Mouse (Mus musculus) mesoderm, embryonic 11.5 days (tissue): Measurements from ENCODE around the gene Mapk3.

Experiments used
- DNase-seq: peaks from one replicate; pipeline ENCODE4 v3.0.0-alpha.2; 2012; ENCODE audit warnings: low read depth, low spot score

Gene Mapk3

DNA sequence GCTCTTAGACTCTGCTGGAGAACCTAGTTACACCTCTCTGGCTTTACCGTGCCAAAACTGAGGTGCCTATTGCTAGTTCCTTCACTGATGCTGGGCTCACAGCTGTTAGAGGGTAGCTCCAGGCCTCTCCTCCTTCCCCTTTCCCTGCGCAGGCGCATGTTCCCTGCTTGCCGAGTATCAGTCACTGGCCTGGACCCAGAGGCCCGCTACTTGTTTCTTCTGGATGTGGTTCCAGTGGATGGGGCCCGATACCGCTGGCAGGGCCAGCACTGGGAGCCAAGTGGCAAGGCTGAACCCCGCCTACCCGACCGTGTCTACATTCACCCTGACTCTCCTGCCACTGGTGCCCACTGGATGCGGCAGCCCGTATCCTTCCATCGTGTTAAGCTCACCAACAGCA lies 23.3 kb downstream of the Mapk3 start:
- DNase-seq: no peak

DNA sequence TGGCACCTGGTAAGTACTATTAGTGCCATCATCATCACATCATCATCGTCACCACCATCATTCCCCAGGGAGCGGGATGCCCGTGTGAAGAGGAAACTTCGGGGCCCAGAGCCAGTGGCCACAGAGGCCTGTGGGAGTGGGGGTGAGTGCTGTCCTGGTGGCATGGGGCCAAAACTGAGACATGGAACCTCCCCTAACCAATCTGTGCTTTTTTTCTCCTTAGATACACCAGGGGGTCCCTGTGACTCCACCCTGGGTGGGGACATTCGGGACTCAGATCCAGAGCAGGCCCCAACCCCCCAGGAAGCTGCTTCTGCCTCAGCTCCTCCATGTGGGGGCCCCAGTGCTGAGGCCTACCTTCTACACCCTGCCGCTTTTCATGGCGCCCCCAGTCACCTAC lies 25.1 kb downstream of the Mapk3 start:
- DNase-seq: no peak

DNA sequence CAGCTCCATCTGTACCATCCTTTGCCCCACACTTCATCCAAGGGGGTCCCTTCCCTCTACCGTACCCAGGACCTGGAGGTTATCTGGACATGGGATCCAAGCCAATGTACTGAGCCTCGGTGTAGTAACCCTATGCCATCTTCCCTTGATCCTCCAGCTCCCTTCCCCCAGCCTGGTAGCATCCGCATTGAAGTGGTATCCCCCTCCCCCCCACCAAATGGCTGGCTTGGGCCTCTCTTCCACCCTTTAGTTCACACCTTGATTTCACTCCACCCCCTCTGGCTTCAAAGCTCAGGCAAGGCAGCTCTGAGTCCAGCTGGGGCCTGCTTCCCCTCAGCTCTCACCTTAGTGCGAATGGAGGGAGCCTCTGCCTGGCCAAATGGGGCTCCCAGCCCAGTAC lies 25.7 kb downstream of the Mapk3 start:
- no peak for DNase-seq

DNA sequence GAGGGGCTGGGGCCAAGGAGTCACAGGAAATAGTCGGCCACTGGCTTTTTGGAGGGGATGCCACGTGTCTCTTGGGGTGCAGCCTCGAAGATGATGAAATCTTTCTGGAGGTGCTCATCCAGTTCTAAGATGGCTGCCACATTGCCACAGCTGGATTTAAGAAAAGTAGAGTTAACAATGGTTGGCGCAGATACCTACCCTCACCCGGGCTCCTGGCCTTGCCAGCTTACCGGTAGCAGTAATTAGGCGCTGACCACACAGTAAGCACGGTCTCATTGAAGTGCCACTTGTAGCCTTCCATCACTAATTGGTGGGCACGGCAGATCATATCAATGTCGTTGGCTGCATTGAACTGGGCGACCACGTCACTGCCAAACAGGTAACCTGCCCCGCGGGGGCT lies 26.7 kb downstream of the Mapk3 start:
- no peak for DNase-seq

DNA sequence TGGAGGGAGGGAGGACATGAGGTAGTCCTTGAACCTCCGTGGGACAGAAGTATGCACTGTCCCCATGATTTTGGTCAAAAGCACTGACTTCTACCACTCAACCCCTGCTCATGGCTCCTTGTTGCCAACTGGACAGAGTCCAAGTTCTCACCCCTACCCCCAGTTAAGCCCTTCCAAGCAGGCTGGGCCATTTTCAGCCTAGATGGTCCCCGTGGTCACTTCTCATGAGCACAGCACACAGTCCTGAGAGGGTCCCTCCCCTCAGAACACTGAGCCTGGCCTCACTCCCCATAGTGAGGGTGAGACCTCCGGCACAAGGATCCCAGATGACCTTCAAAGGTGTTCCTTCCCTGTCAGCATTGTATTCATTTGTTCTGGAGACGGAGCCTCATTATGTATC lies 29.7 kb downstream of the Mapk3 start:
- DNase-seq: no peak

DNA sequence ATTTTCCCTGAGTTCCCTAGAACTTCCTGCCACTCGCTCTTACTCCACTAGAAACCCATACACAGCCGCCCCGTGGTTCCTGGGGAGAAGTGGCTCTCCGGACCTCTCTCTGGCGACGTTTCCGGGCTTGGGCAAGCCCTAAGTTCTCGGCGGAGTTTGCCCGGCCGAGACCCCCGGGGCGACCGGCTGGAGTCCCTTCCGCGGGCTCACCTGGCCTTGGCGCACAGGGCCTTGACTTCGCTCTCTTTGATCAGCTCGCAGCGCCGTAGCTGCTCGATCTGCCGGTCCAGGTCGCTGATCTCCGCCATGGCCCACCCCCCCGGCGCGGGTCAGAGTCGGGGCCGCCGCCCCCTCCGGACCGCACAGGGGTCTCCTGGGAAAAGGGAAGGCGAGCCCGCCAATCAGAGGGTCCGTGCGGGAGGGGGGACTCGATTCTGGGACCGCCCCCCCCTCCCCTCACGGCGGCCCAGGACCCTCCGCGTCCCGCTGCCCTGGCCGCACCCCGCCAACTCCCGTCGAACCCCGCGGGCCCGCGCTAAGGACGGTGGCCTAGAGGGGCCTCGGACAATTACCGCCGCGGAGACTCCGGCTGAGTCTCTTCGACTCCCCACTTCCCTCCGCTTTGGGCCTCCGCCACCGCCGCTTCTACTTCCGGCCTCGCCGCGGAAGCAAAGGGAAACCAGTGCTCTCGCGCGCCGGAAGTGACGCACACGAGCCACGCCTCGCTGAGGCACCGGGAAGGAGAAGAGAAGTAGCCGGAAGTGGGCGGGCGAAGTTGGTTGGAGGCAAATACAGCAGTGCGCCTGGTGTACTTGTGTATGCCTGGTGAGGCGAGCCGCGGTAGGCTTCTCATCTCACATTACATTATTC lies 32.7 kb downstream of the Mapk3 start, which contains the start of gene Ppp4c:
Gene Ppp4c (minus strand): TSS at position 646 of the 870 bp plus-strand sequence.
- peak; percentile 98 for DNase-seq

DNA sequence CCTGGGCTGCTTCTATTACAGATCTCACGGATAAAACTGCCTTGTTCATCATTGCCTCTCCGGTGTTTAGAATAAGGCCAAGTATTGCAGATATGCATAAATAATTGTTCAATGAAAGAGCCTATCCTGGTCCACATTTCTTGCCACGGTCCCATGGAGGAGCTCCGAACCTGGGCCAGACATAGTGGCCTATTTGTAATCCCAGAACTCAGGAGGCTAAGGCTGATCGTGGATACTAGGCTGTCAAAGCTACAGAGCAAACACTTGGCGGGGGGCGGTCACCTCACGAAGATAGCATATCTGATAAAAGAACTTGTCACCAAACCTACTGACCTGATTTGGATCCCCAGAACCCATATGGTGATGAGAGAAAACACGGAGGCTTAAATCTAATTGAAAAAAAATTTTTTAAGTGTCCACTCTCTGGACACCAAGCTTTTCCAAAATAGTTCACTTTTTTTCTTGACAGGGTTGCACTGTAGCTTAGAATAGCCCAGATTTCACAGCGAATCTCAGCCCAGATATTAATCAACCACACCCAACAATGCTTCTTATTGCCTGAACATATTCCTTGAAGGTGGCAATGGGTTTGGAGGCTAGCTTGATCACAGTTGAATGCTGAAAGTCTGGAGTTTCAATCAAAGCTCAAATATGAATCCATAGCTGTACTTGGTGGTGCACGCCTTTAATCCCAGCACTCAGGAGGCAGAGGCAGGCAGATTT lies 33.5 kb downstream of the Mapk3 start:
- no peak for DNase-seq

DNA sequence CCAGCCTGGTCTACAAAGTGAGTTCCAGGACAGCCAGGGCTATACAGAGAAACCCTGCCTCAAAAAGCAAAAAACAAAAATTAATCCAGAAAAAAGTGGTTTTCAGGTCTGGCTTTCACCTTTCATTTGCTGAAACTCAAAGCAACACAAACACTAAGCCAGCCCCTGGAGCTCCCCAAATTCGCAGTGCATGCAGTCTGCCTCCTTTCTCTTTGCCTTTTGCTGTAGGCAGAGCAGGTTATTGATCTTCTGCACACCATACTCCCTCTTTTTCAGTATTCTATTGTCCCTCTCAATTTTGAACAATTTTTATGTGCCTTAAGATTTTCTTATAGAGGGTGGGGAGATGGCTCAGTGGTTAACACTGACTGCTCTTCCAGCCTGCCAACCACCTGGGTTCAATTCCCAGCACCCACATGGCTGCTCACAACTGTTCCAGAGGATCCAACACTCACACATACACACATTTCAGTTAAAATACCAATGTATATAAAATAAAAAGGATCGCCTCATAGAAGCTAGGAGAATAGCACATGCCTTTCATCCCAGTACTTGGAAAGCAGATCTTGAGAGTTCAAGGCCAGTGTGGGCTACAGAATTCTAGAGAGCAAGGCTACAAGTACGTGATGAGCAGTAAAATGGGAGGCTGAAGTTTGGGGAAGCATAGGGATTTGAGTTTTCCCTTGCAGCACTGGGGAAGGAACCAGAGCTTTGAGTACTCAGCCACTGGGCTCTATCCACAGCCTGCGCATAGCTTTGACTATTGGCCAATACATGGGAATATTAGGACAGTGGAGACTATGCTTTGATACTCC lies 34.3 kb downstream of the Mapk3 start:
- no peak for DNase-seq

DNA sequence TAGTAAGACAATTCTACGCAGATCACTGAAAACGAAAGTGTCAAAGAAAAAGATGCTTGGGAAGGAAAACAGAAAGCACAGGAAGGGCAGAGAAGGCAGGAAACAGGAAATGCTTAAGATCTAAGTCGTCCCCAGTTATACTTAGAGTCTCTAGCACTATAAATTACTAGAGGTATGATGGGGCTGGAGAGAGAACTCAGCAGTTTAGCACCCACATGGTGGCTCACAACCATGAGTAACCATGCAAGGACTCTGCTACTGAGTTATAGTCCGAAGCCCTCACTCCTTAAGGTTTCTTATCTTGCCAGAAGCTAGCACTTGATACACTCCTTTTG lies 34.8 kb downstream of the Mapk3 start:
- no peak for DNase-seq

DNA sequence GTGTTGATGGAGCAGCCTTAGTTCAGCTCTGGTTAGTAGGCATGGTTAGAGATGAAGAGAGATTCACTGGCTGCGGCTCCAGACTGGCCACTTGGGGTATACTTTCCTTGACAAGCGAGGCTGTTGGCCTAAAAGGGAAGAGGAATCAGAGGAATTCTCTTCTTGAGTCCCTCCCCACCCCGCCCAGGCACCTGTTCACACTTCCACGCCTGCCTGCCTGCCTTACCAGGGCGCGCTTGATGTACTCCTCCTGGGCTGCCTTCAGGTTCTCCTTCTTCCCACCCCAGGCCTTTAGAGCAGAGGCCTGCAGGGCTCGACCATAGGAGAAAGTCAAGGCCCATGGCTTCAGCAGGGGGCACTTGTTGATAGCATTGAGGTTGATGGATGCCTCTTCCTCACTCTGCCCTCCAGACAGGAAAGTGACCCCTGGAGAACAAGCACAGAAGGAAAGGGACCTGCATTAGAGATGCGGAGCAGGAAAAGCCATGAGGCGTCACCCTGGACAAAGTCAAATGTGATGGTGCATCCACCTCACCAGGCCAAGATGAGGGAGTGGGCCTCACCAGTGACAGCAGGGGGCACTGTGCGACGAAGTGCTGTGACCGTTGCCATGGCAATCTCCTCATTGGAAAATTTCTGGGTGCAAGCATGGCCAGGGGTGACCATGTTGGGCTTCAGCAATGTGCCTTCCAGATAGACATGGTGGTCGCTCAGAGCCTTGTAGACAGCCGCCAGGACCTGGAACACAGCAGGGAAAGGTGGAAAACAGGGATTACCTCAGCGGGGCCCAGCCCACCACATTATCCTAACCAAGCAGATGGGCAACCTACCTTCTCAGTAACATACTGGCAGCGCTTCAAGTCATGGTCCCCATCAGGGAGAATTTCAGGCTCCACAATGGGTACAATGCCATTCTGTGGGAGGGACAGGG lies 36.3 kb downstream of the Mapk3 start:
- DNase-seq: no peak

DNA sequence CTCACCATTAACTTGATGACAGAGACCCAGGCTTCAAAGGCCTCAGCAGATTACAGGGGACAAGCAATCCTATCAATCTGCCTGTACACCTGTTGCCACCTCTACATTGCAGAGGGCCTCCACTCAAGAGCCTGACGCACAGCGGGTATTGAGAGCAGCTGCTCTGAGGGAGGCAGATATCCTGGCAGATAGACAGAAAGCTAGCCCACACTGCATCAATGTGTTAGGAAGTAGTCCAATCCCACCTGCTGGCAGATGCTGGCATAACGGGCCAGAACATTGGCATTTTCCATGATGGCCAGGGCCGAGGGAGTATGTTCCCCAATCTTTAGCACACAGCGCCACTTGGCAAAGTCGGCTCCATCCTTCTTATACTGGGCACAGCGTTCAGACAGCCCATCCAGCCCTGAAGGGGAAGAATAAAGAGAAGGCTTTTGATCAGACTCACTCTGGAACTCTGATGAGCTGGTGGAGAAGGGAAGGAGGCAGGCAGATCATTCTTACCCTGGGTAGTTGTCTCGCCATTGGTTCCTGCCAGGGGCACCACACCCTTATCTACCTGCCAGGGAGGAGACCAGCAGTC lies 37.0 kb downstream of the Mapk3 start:
- no peak for DNase-seq

DNA sequence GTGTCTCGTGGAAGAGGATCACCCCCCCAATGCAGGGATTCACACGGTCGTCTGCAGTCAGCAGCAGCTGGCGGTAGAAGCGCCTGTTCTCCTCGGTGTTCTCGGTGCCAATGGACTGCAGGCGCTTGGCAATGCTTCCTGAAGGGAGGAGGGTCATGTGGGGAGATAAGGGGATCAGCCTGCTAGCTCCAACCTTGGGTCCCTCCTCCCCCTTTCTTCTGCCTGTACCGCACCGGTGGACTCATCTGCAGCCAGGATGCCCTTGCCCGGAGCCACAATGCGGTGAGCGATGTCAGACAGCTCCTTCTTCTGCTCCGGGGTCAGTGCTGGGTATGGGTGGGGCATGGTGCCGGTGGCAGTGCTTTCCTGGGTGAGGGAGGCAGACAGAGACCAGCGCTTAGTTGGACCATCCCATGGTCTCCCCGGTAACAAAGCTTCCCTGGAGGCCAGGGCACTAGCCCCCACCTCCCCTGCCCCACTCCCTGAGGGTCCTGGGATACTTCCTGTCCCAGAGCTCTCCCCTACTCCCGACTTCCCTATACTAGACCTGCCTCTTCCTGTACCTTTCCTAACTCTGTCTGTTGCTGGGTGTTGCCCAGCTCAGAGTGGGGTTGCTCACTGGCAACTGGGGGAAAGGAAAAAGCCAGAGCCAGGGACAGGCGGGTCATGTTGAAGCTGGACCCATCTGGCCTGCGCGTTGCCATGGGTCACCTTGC lies 38.2 kb downstream of the Mapk3 start, which contains the start of gene Fam57b:
Gene Fam57b (plus strand): TSS at position 258 of the 716 bp plus-strand sequence.
- DNase-seq: no peak

DNA sequence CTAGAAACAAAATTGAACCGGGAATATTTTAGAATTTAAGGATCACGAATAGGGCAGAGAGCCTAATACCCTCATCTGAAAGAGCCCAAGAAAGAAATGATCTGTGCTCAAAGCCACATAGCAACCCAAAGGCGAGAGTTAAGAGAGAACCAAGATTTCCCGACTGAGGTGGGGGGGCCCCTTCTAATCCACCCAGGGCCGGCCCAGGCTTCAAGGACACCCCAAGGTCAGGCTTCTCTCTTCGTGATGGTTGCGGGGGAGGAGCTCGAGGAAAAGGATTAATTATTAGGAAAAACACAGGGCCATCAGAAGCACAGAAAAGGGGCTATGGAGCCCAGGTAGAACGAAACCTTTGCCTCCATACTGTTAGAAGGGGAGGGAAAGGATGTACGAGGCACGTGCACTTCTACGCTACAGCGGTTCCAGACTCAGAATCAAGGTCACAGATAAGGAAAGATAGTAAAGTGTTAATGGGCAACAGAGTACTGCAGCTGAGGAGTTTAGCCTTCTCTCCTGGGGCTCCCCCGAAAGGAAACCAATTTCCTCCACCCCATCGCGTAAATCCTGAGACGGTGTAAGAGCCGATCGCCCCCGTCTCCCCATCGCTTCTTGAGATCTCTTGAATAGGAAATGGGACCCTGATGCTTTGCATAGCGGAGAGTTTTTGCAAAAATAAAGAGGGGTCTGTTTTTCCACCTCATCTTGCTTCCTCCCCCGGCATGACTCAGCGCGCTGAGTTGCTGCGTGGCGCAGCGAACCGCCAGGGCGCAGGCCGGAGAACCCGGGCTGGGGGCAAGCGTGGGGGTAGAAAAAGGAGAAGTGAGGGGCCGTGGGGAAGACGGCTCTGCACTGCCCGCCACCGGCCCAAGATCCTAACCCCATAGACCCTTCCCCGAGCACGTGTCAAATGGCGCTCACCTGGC lies 39.0 kb downstream of the Mapk3 start:
- no peak for DNase-seq

DNA sequence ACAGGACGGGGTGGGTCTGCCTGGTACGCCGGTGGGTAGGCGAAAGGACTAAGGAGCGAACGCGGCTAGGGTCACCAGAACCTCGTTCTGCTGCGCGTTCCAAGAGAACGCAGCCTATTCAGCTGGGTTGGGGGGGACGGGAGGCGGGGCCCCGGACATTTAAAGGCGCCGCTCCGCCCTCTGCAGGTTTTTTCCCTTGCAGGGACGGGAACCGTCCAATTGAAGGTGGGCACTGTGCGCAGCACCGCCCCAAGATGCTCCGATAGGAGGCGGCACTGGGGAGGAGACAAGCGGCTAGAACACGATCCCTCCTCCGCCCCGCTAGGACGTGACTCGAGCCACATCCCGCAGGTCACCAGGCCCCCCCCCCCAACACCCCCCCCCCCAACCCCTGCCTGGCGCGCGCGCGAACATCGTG lies 39.7 kb downstream of the Mapk3 start:
- DNase-seq: peak; percentile 98

DNA sequence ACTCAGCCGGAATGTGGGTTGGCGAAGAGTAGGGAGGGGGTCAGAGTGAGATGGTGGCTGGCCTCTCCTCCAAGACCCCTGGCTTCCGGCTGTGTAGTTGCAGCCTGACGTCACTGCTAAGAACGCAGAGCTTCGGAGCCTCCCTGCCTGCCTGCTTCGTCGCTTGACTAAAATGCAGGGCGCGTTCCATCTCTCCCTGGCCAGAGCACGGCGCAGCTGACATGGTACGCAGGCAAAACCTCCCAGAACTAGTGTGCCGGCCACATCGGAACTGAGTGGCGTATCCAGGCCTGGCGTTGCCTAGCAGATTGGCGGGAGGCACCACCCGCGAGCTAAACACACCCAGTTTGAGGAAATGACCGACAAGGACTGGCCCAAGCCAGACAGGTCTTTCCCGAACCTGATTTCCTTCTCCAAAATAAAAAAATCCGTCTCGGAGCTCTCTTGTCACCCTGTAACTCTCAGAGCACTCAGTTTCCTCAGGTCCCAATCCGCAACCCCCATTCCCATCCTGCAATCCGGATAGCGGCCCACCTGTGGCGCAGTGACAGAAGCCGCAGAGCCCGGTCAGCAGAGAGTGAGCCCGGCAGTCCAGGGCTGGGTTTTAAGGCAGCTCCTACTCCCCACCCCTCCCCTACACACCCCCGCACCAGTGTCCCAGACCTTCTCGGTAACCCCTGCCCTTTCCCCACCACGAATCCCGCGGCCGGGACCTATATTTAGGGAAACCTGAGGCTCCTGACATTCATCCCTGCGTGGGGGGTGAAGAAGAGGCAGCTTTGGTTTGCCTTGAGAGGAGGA lies 40.3 kb downstream of the Mapk3 start:
- no peak for DNase-seq

DNA sequence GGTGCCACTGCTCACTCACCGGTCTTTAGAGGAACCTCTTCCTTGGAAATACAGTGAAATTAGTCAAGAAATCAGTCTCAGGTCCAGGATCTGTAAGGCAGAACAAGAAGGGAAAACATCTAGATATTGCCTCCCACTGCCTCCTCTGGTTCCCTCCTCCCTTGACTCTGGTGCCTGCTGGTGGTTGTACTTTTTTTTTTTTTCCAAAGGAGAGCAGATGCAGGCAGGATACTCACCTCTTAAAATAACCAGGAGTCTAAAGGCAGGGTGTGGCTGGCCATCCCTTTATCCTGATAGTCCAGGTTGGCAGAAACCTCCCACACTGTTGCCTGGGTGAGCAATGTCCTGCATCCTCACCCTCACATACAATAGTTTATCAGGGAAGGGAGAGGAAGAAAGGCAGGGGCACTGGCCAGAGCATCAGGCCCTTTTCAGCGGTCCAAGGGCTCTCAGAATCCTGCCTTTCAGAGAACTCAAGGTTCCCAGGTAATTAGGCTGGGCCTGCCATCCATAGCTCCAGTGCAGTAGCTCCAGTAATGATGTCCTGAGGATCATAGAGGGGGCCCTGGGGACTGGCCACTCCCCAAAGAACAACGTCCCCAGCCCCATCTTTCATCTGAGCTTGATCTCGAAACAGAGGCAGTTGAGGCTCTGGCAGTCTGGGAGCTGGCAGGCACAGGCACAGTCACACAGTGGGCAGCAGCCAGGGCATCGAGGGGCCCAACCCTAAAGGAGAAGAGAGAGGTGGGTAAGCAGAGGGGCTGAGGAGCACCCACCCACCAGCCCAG lies 41.1 kb downstream of the Mapk3 start:
- DNase-seq: no peak

DNA sequence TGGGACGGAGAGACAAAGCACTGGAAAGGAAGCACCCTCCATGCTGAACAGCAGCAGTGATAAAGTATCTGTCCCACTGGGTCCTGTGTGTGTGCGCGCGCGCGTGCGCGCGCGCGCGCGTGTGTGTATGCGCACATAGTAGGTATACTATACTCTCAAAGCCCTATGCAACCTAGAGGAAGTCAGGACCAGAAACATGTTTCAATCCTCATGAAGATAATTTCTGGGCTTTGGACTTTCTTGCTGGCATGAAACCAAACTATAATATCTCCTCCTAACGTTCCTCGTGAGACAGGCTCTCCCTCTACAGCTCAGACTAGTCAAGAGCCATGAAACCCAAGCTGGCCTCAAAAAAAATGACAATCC lies 41.6 kb downstream of the Mapk3 start:
- DNase-seq: no peak
